Mouse (Mus musculus) testis, adult 2 months (tissue): Measurements from ENCODE around the gene Mob1b. TPM values are rescaled to one million over a fixed set of nuclear protein-coding genes. Genes with fewer than 3 reads are reported as not detected.

Experiments
- H3K27ac ChIP-seq: fragments of 200-500 bp; 2 replicates; pipeline ENCODE4 v1.5.1; 2012; ENCODE audit warnings: low read depth, low read length; ENCODE audit not compliant: control insufficient read depth, insufficient read depth
- H3K27me3 ChIP-seq: fragments of 200-500 bp; 2 replicates; pipeline ENCODE4 v1.6.1; 2012; ENCODE audit warnings: mild to moderate bottlenecking, low read length, moderate library complexity; ENCODE audit not compliant: control insufficient read depth, insufficient read depth
- H3K36me3 ChIP-seq: fragments of 200-500 bp; 2 replicates; pipeline ENCODE4 v1.6.1; 2012; ENCODE audit warnings: mild to moderate bottlenecking, low read length; ENCODE audit not compliant: control insufficient read depth, insufficient read depth
- H3K4me1 ChIP-seq: fragments of 200-500 bp; 2 replicates; pipeline ENCODE4 v1.6.1; 2012; ENCODE audit warnings: low read length; ENCODE audit not compliant: control insufficient read depth, insufficient read depth
- H3K4me3 ChIP-seq: fragments of 200-500 bp; 2 replicates; pipeline ENCODE4 v1.5.1; 2012; ENCODE audit warnings: low read depth, mild to moderate bottlenecking, low read length, moderate library complexity, mixed read lengths; ENCODE audit not compliant: control insufficient read depth
- CTCF ChIP-seq: fragments of 200-500 bp; IDR thresholded peaks from 2 replicates; pipeline ENCODE4 v1.5.1; 2012; ENCODE audit warnings: low read depth, mild to moderate bottlenecking, inconsistent platforms, low read length, moderate library complexity; ENCODE audit not compliant: control insufficient read depth, insufficient read depth, insufficient replicate concordance
- POLR2A ChIP-seq: fragments of 200-500 bp; IDR thresholded peaks from 2 replicates; pipeline ENCODE4 v1.6.1; 2012; ENCODE audit warnings: low read depth, mild to moderate bottlenecking, inconsistent platforms, low read length, moderate library complexity; ENCODE audit not compliant: control insufficient read depth
- polyA plus RNA-seq: library from polyadenylated mRNA; depleted of rRNA; stranded (reverse); fragments of >200 nt; gene quantifications from 2 replicates; pipeline ENCODE4 v1.2.3, GENCODE M21; 2012; rRNA removed

Gene Mob1b
- polyA plus RNA-seq, 1 experiment, result 4.9 TPM

DNA sequence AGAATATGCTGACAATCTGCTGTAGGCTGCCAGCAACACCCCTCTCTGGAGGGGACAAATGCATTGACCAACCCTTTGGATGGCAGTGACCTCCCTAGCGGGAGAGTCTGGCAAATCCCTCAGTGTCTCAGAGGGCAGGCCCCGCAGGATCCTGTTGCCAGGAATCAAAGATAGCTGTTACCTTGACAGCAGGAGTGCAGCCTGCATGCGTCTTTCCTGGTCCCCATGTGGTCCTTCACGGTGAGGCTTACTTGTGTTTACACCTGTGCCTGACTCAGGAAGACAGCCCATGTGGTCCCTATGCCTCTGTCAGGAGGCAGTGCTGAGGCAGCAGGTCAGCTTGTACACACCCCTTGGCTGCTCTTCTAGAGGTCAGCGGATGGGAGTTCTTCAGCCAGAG lies 85.6 kb downstream of the Mob1b start:
- no peak overlapping the region for H3K27ac ChIP-seq
- no peaks in the 10 kb centered on the region for H3K27me3 ChIP-seq
- TF ChIP-seq POLR2A (no peak), CTCF (no peak)
- no peak overlapping the region for H3K4me3 ChIP-seq
- H3K36me3 ChIP-seq, result no peaks in the 10 kb centered on the region
- no peaks in the 10 kb centered on the region for H3K4me1 ChIP-seq

DNA sequence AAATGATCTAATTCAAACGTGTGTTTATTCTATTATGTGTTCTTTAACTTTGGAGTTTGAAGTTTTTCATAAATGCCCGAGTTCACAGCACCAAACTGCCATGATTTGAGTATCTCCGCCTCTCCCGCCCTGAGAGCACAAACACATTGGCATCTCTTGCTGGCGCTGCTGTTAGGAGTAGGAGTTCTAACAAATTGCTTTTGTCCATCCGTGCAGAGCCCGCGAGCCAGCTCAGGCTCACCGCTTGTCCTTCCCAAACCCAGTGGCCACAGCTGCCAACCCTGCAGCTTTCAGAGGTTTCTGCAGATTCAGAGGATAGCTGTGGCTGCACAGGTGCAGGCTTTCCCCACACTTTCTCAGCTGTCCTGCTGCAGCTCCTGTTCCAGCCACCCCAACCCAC lies 86.7 kb downstream of the Mob1b start:
- H3K27me3 ChIP-seq, result no peaks in the 10 kb centered on the region
- TF ChIP-seq POLR2A (no peak), CTCF (no peak)
- H3K4me1 ChIP-seq, result no peaks in the 10 kb centered on the region
- no peak overlapping the region for H3K4me3 ChIP-seq
- H3K36me3 ChIP-seq, result no peaks in the 10 kb centered on the region
- no peak overlapping the region for H3K27ac ChIP-seq

DNA sequence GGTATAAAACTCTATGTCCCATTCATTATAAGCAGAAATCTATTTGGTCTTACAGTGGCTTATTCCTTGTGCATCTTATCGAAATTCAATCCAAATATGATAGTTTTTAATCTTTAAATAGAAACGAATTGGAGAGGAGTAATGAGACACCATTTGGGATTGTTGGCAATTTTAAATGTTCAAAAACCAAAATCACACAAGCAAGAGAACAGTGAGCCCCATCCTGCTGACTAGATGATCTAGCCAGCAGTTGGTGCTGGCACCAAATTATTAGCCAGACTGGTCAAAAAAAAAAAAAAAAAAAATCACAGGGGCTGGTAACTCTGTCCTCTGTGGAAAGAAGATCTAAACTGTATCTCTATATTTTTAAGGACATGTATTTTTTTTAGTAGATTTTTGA lies 92.5 kb downstream of the Mob1b start:
- Histone ChIP-seq H3K27ac (no peak overlapping the region), H3K36me3 (no peaks in the 10 kb centered on the region), H3K4me3 (no peak overlapping the region), H3K4me1 (no peaks in the 10 kb centered on the region), H3K27me3 (no peaks in the 10 kb centered on the region)
- TF ChIP-seq CTCF (no peak), POLR2A (no peak)

Other genes starting within 250 kb of the Mob1b start
- gene Enam, start 232.9 kb upstream of the Mob1b start, polyA plus RNA-seq, result not detected in 2 replicates
- 0.57 and 0.96 TPM in 2 replicates for gene Jchain, start 193.0 kb upstream of the Mob1b start, polyA plus RNA-seq
- gene Utp3, start 166.4 kb upstream of the Mob1b start, polyA plus RNA-seq, result 8.4 and 8.6 TPM in 2 replicates
- 15.5 and 15.8 TPM in 2 replicates for gene Rufy3, start 155.8 kb upstream of the Mob1b start, polyA plus RNA-seq
- 30.0 and 31.3 TPM in 2 replicates for gene Grsf1, start 44.7 kb upstream of the Mob1b start, polyA plus RNA-seq
- gene Dck, start 44.1 kb downstream of the Mob1b start, polyA plus RNA-seq, result 1.1 and 1.8 TPM in 2 replicates
- gene Slc4a4, start 166.0 kb downstream of the Mob1b start, polyA plus RNA-seq, result 0.38 and 0.47 TPM in 2 replicates